Mouse (Mus musculus) cerebral cortex, adult 2 months (tissue): ENCODE data around the gene Cdh3.

Source experiments
- WGBS: fragments of 180-500 bp; shearing (Covaris S2); methylation state at CpG from one replicate; pipeline ENCODE4 v1.1.7; 2018; 5-methylcytosine and 5-hydroxymethylcytosine counted together

Gene Cdh3

GRCm38 (mm10) chr8:106510365-106510975 lies at the start of gene Cdh3:
Gene Cdh3, plus strand, starts transcription at chr8:106510891.
- under 1% methylated on average over 34 of the region's 34 CpGs for WGBS

GRCm38 (mm10) chr8:106462131-106462530 lies 48.6 kb upstream of the Cdh3 start:
- WGBS: 88% methylated on average over 5 of the region's 5 CpGs

GRCm38 (mm10) chr8:106463795-106464194 lies 46.9 kb upstream of the Cdh3 start:
- 81% methylated on average over 6 of the region's 6 CpGs for WGBS

GRCm38 (mm10) chr8:106469485-106469884 lies 41.2 kb upstream of the Cdh3 start:
- WGBS: 74% methylated on average over 7 of the region's 7 CpGs

GRCm38 (mm10) chr8:106474001-106474400 lies 36.7 kb upstream of the Cdh3 start:
- 91% methylated on average over 5 of the region's 5 CpGs for WGBS

GRCm38 (mm10) chr8:106500018-106500685 lies 10.5 kb upstream of the Cdh3 start, which contains the start of gene 6030452D12Rik:
Gene 6030452D12Rik, plus strand, starts transcription at chr8:106500522.
- WGBS: 79% methylated on average over 8 of the region's 8 CpGs

GRCm38 (mm10) chr8:106504241-106504640 lies 6.5 kb upstream of the Cdh3 start:
- 87% methylated on average over 7 of the region's 7 CpGs for whole genome bisulfite sequencing

- 44% methylated on average over 10 of the region's 10 CpGs for whole genome bisulfite sequencing
Measured at GRCm38 (mm10) chr8:106505328-106505965, 5.2 kb upstream of the Cdh3 start.

- 98% methylated on average over 1 of the region's 1 CpGs for WGBS
Measured at GRCm38 (mm10) chr8:106506106-106506505, 4.6 kb upstream of the Cdh3 start.

- WGBS: 7% methylated on average over 30 of the region's 30 CpGs
Measured at GRCm38 (mm10) chr8:106507761-106508331, 2.8 kb upstream of the Cdh3 start.

GRCm38 (mm10) chr8:106508456-106508855 lies 2.2 kb upstream of the Cdh3 start:
- WGBS: 33% methylated on average over 3 of the region's 3 CpGs

GRCm38 (mm10) chr8:106509079-106509780 lies 1.5 kb upstream of the Cdh3 start:
- 76% methylated on average over 8 of the region's 8 CpGs for WGBS

GRCm38 (mm10) chr8:106511065-106511501 lies 392 bp downstream of the Cdh3 start:
- WGBS: 2% methylated on average over 22 of the region's 22 CpGs

GRCm38 (mm10) chr8:106511531-106512041 lies 895 bp downstream of the Cdh3 start:
- 2% methylated on average over 30 of the region's 30 CpGs for WGBS

GRCm38 (mm10) chr8:106512475-106513150 lies 1.9 kb downstream of the Cdh3 start:
- WGBS: 67% methylated on average over 7 of the region's 7 CpGs

- 57% methylated on average over 1 of the region's 1 CpGs for WGBS
Measured at GRCm38 (mm10) chr8:106515946-106516479, 5.3 kb downstream of the Cdh3 start.

- 82% methylated on average over 2 of the region's 2 CpGs for whole genome bisulfite sequencing
Measured at GRCm38 (mm10) chr8:106516581-106516980, 5.9 kb downstream of the Cdh3 start.

GRCm38 (mm10) chr8:106518763-106519162 lies 8.1 kb downstream of the Cdh3 start:
- whole genome bisulfite sequencing: 66% methylated on average over 3 of the region's 3 CpGs

GRCm38 (mm10) chr8:106520578-106520977 lies 9.9 kb downstream of the Cdh3 start:
- 90% methylated on average over 7 of the region's 7 CpGs for WGBS

GRCm38 (mm10) chr8:106521845-106522244 lies 11.2 kb downstream of the Cdh3 start:
- WGBS: 48% methylated on average over 9 of the region's 9 CpGs

GRCm38 (mm10) chr8:106526725-106527124 lies 16.0 kb downstream of the Cdh3 start:
- 74% methylated on average over 6 of the region's 6 CpGs for whole genome bisulfite sequencing
